Mouse (Mus musculus) kidney, adult 2 months (tissue): ENCODE measurements around the gene Olfr955. TPM values are rescaled to one million over a fixed set of nuclear protein-coding genes. Genes with fewer than 3 reads are reported as not detected.

Experiments used
- DNase-seq: peaks from one replicate; pipeline ENCODE4 v3.0.0; 2021
- H3K27ac ChIP-seq: fragments of 200-500 bp; 2 replicates; pipeline ENCODE4 v1.5.1; 2012; ENCODE audit warnings: low read depth, low read length, control low read depth, inconsistent platforms; ENCODE audit not compliant: insufficient read depth
- H3K27me3 ChIP-seq: fragments of 200-500 bp; replicated peaks from 2 replicates; pipeline ENCODE4 v1.6.1; 2012; ENCODE audit warnings: mild to moderate bottlenecking, moderate library complexity, low read length, inconsistent platforms; ENCODE audit not compliant: control insufficient read depth, insufficient read depth
- H3K36me3 ChIP-seq: fragments of 200-500 bp; 2 replicates; pipeline ENCODE4 v1.6.1; 2012; ENCODE audit warnings: mild to moderate bottlenecking, moderate library complexity, low read length, inconsistent platforms; ENCODE audit not compliant: control insufficient read depth, insufficient read depth
- H3K4me1 ChIP-seq: fragments of 200-500 bp; 2 replicates; pipeline ENCODE4 v1.6.1; 2011; ENCODE audit warnings: low read length; ENCODE audit not compliant: control insufficient read depth, insufficient read depth
- H3K4me3 ChIP-seq: fragments of 200-500 bp; 2 replicates; pipeline ENCODE4 v1.5.1; 2011; ENCODE audit warnings: mild to moderate bottlenecking, low read depth, low read length, control low read depth; ENCODE audit not compliant: insufficient read depth
- CTCF ChIP-seq: fragments of 200-500 bp; conservative IDR thresholded peaks from 2 replicates; pipeline ENCODE4 v1.5.1; 2011; ENCODE audit warnings: low read depth, mild to moderate bottlenecking, control low read depth, low read length, moderate library complexity, mixed read lengths; ENCODE audit not compliant: insufficient read depth, insufficient read length
- POLR2A ChIP-seq: fragments of 200-500 bp; IDR thresholded peaks from one replicate; pipeline ENCODE4 v1.6.1; 2011; ENCODE audit warnings: low read depth, low read length, control low read depth
- WGBS: fragments of 180-500 bp; shearing (Covaris S2); methylation state at CpG from one replicate; pipeline ENCODE4 v1.1.7; 2018; 5-methylcytosine and 5-hydroxymethylcytosine counted together
- polyA plus RNA-seq: library from polyadenylated mRNA; depleted of rRNA; stranded (reverse); fragments of >200 nt; gene quantifications from 2 replicates; pipeline ENCODE4 v1.2.3, GENCODE M21; 2012; rRNA removed

Olfr955 gene
- polyA plus RNA-seq: not detected in 2 replicates

DNA sequence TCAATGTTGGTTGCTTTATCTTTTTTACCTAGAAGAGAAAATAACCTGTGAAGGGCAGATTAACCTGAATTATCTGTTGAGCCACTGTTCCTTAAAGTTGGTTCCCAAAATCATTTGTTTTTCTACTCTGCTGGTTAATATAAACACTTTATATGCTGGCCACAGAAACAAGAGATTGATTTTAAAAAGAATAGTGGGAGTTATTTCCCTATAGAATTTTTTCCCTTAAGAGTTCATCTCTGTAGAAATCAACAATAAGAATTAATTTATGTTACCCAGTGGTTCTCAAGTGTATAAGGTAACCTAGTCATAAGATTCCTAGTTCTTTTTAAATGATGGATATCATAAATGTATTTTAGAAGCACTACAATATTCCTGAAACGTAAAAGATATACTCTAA lies at the start of gene Olfr955:
Olfr955 (minus strand) TSS at position 101 of the 400 bp plus-strand sequence.
- no peak within 1 kb of the TSS for H3K4me3 ChIP-seq
- TF ChIP-seq CTCF (no peak), POLR2A (no peak)
- no peak within 1 kb of the TSS for H3K27ac ChIP-seq
- no peaks in the 10 kb centered on the region for H3K27me3 ChIP-seq
- DNase-seq: no peak
- WGBS: 37% methylated on average over 1 of the region's 1 CpGs
- no peaks in the 10 kb centered on the region for H3K36me3 ChIP-seq
- no peaks in the 10 kb centered on the region for H3K4me1 ChIP-seq

DNA sequence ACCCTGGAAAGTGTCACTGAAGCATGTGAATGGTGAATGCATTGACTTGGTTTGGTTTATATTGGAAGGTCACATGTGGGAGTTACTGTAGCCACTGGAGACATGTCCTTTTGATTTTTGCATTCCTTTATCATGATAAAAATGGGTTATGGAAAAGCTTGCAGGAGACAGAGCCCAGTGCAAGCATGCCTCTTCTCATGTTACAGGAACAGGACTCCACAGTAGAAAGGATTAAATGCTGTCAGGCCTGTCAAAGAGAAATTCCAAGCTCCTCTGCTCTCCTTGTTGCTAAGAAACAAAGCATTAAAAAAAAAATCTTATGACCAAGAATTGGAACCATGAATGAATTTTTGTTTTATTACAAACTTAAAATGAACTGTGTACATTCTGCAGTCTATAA lies 46.9 kb upstream of the Olfr955 start:
- DNase-seq: no peak
- no peak overlapping the region for H3K4me3 ChIP-seq
- no peak overlapping the region for H3K27ac ChIP-seq
- TF ChIP-seq POLR2A: no peak
- TF ChIP-seq CTCF: no peak
- H3K4me1 ChIP-seq: no peaks in the 10 kb centered on the region
- no peaks in the 10 kb centered on the region for H3K36me3 ChIP-seq
- H3K27me3 ChIP-seq: no peaks in the 10 kb centered on the region

DNA sequence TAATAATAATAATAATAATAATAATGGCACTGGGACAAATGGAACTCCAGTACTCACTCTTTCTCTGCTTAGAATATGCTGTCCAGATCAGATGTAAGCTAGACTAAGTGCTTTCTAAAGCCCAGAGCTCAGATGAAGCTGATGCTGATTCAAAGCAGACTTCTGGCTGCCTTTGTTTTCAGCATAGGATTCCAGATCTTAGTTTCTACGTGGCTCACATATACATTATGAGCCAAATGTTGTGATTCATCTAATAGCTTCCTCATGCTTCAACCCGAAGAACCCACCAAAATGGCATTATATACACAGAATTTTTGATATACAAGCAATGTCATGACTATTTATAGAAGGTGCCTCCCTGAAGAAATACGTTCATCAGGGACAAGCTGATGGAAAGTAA lies 43.8 kb upstream of the Olfr955 start, which contains the start of gene Olfr957:
Olfr957 (minus strand) TSS at position 279 of the 400 bp plus-strand sequence.
- H3K36me3 ChIP-seq: no peaks in the 10 kb centered on the region
- H3K4me3 ChIP-seq: no peak within 1 kb of the TSS
- 56% methylated on average over 3 of the region's 3 CpGs for WGBS
- no peaks in the 10 kb centered on the region for H3K27me3 ChIP-seq
- no peak for DNase-seq
- no peaks in the 10 kb centered on the region for H3K4me1 ChIP-seq
- TF ChIP-seq POLR2A (no peak), CTCF (no peak)
- H3K27ac ChIP-seq: no peak within 1 kb of the TSS

- H3K27ac ChIP-seq: no peak overlapping the region
- H3K36me3 ChIP-seq: no peaks in the 10 kb centered on the region
- WGBS: 78% methylated on average over 9 of the region's 9 CpGs
- H3K4me1 ChIP-seq: no peaks in the 10 kb centered on the region
- no peak overlapping the region for H3K4me3 ChIP-seq
- TF ChIP-seq CTCF (no peak), POLR2A (no peak)
- H3K27me3 ChIP-seq: no peaks in the 10 kb centered on the region
- no peak for DNase-seq
These were observed 37.7 kb upstream of the Olfr955 start for GRCm38 (mm10) chr9:39509412-39509811.

DNA sequence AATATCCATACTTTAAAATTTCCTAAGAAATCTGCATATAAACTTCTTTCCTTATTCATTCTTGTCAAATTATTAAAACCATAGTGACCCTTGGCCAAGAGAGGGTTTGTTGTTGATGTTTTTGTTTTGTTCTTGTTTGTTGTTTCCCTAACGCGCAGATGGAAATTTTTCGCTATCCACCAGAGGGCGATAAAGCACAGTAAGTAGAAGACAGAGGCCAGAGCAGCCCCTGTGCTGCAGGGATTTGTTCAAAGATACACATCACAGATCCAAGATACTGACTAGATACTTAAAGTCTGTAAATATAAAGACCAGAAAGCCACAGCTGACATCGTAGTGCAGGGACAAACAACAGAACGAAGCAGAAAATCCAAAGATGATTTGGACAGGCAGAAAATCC lies 37.3 kb upstream of the Olfr955 start:
- no peak for TF ChIP-seq POLR2A
- TF ChIP-seq CTCF: peak; percentile 51
- DNase-seq: peak; percentile 29
- Histone ChIP-seq H3K4me1 (no peaks in the 10 kb centered on the region), H3K4me3 (no peak overlapping the region), H3K27me3 (no peaks in the 10 kb centered on the region), H3K36me3 (no peaks in the 10 kb centered on the region), H3K27ac (no peak overlapping the region)
- 9% methylated on average over 6 of the region's 6 CpGs for WGBS

GRCm38 (mm10) chr9:39493895-39494294 lies 22.2 kb upstream of the Olfr955 start, which contains the start of gene Olfr44:
Gene Olfr44, minus strand, starts transcription at chr9:39493995.
- no peak for TF ChIP-seq CTCF
- TF ChIP-seq POLR2A: no peak
- Histone ChIP-seq H3K27ac (no peak within 1 kb of the TSS), H3K4me3 (no peak within 1 kb of the TSS), H3K27me3 (no peaks in the 10 kb centered on the region), H3K4me1 (no peaks in the 10 kb centered on the region), H3K36me3 (no peaks in the 10 kb centered on the region)
- DNase-seq: no peak
- 79% methylated on average over 2 of the region's 2 CpGs for WGBS

- Histone ChIP-seq H3K27me3 (no peaks in the 10 kb centered on the region), H3K36me3 (no peaks in the 10 kb centered on the region), H3K4me1 (no peaks in the 10 kb centered on the region), H3K4me3 (no peak within 1 kb of the TSS), H3K27ac (no peak within 1 kb of the TSS)
- no peak for DNase-seq
- 83% methylated on average over 6 of the region's 6 CpGs for WGBS
- TF ChIP-seq POLR2A (no peak), CTCF (no peak)
These were observed 15.3 kb downstream of the Olfr955 start, which contains the start of gene Olfr954 for GRCm38 (mm10) chr9:39456401-39456800. Gene Olfr954, plus strand, starts transcription at chr9:39456701.
